Mouse (Mus musculus): ENCODE measurements around the gene Klhl12. TPM values are rescaled to one million over a fixed set of nuclear protein-coding genes. Genes with fewer than 3 reads are reported as not detected.

Gene Klhl12
- 11.7 and 17.8 TPM in 2 replicates for polyA plus RNA-seq (2015; fragmentation: Nextera tagmentation; extraction: Ambion mirVana)

GRCm38 (mm10) chr1:134454904-134455824 lies at the start of gene Klhl12:
Gene Klhl12 (plus strand): TSS chr1:134455531.

GRCm38 (mm10) chr1:134415168-134415831 lies 40.0 kb upstream of the Klhl12 start, which contains the start of gene Adipor1:
Gene Adipor1 (plus strand): TSS chr1:134415378.

GRCm38 (mm10) chr1:134494428-134495215 lies 39.3 kb downstream of the Klhl12 start, which contains the start of gene Rabif:
Gene Rabif (plus strand): TSS chr1:134494648.

Other genes with a start within 250 kb of the Klhl12 start
- gene Adora1, start 220.1 kb upstream of the Klhl12 start, polyA plus RNA-seq (2015; fragmentation: Nextera tagmentation; extraction: Ambion mirVana): 22.8 and 68.6 TPM in 2 replicates
- gene Myog, start 165.5 kb upstream of the Klhl12 start, polyA plus RNA-seq (2015; fragmentation: Nextera tagmentation; extraction: Ambion mirVana): 0.24 and 0.84 TPM in 2 replicates
- gene Ppfia4, start 122.6 kb upstream of the Klhl12 start, polyA plus RNA-seq (2015; fragmentation: Nextera tagmentation; extraction: Ambion mirVana): 0.91 and 2.3 TPM in 2 replicates
- 33.5 and 36.1 TPM in 2 replicates for gene Tmem183a, start 93.6 kb upstream of the Klhl12 start, polyA plus RNA-seq (2015; fragmentation: Nextera tagmentation; extraction: Ambion mirVana)
- not detected in 2 replicates for gene 4933406M09Rik, start 69.6 kb upstream of the Klhl12 start, polyA plus RNA-seq (2015; fragmentation: Nextera tagmentation; extraction: Ambion mirVana)
- gene Cyb5r1, start 50.0 kb upstream of the Klhl12 start, polyA plus RNA-seq (2015; fragmentation: Nextera tagmentation; extraction: Ambion mirVana): 18.1 and 27.8 TPM in 2 replicates
- 94.9 and 131 TPM in 2 replicates for gene Adipor1, start 40.2 kb upstream of the Klhl12 start, polyA plus RNA-seq (2015; fragmentation: Nextera tagmentation; extraction: Ambion mirVana)
- 28.2 and 39.4 TPM in 2 replicates for gene Rabif, start 39.1 kb downstream of the Klhl12 start, polyA plus RNA-seq (2015; fragmentation: Nextera tagmentation; extraction: Ambion mirVana)
- gene Mgat4e, start 94.2 kb downstream of the Klhl12 start, polyA plus RNA-seq (2015; fragmentation: Nextera tagmentation; extraction: Ambion mirVana): not detected in 2 replicates
- gene Kdm5b, start 104.6 kb downstream of the Klhl12 start, polyA plus RNA-seq (2015; fragmentation: Nextera tagmentation; extraction: Ambion mirVana): 27.8 and 31.7 TPM in 2 replicates
- gene Syt2, start 191.1 kb downstream of the Klhl12 start, polyA plus RNA-seq (2015; fragmentation: Nextera tagmentation; extraction: Ambion mirVana): 0.62 and 1.2 TPM in 2 replicates

All from adrenal gland, postnatal 0 days (tissue).